Mouse (Mus musculus): ENCODE results near the gene Kif5a.

Kif5a gene

GRCm38 (mm10) chr10:127176228-127176627 is 86.9 kb downstream of the Kif5a start:
- DNase-seq (ENCODE audit: low spot score in 2 of 2): no peak
